Mouse (Mus musculus) midbrain, postnatal 0 days (tissue): ENCODE measurements around the gene C2cd4d. TPM values are rescaled to one million over a fixed set of nuclear protein-coding genes. Genes with fewer than 3 reads are reported as not detected.

Experiments
- ATAC-seq: fragments of 200-750 bp; cut with Nextera tagmentation; 2 replicates; pipeline ENCODE4 v1.8.0; 2017; ENCODE audit warnings: moderate number of reproducible peaks, mild to moderate bottlenecking, moderate TSS enrichment, moderate library complexity; ENCODE audit not compliant: low FRiP score
- DNase-seq: peaks from one replicate; pipeline ENCODE4 v3.0.0-alpha.2; 2015; ENCODE audit warnings: low spot score
- H3K27ac ChIP-seq: fragments of 300-500 bp; sonication (generic); 2 replicates; pipeline ENCODE4 v1.5.1; 2014; ENCODE audit warnings: low read depth, mild to moderate bottlenecking, low read length, mixed read lengths
- H3K27me3 ChIP-seq: fragments of 300-500 bp; sonication (generic); 2 replicates; pipeline ENCODE4 v1.6.1; 2014; ENCODE audit warnings: low read length, control low read depth, mixed read lengths; ENCODE audit not compliant: insufficient read depth
- H3K36me3 ChIP-seq: fragments of 300-500 bp; sonication (generic); 2 replicates; pipeline ENCODE4 v1.6.1; 2014; ENCODE audit warnings: low read length, control low read depth, mixed read lengths; ENCODE audit not compliant: insufficient read depth
- H3K4me1 ChIP-seq: fragments of 300-500 bp; sonication (generic); 2 replicates; pipeline ENCODE4 v1.6.1; 2014; ENCODE audit warnings: mild to moderate bottlenecking, control low read depth, antibody characterized with exemption, low read length, mixed read lengths; ENCODE audit not compliant: insufficient read depth
- H3K4me2 ChIP-seq: fragments of 300-500 bp; sonication (generic); 2 replicates; pipeline ENCODE4 v1.6.1; 2014; ENCODE audit warnings: low read depth, mild to moderate bottlenecking, low read length, mixed read lengths; ENCODE audit not compliant: poor library complexity, severe bottlenecking
- H3K4me3 ChIP-seq: fragments of 300-500 bp; sonication (generic); 2 replicates; pipeline ENCODE4 v1.5.1; 2014; ENCODE audit warnings: low read depth, mild to moderate bottlenecking, low read length, moderate library complexity
- H3K9ac ChIP-seq: fragments of 300-500 bp; sonication (generic); replicated peaks from 2 replicates; pipeline ENCODE4 v1.6.1; 2014; ENCODE audit warnings: mild to moderate bottlenecking, low read length, moderate library complexity, mixed read lengths; ENCODE audit not compliant: poor library complexity, severe bottlenecking
- H3K9me3 ChIP-seq: fragments of 300-500 bp; sonication (generic); 2 replicates; pipeline ENCODE4 v1.6.1; 2016; ENCODE audit warnings: low read length, control low read depth
- CTCF ChIP-seq: IDR thresholded peaks from 2 replicates; pipeline ENCODE4 v1.5.1; 2016; ENCODE audit warnings: antibody characterized with exemption, mild to moderate bottlenecking
- WGBS: fragments of 180-500 bp; shearing (Covaris S2); extraction: QIAGEN DNeasy Blood & Tissue Kit; methylation state at CpG from one replicate; pipeline ENCODE4 v1.1.7; 2014; 5-methylcytosine and 5-hydroxymethylcytosine counted together
- polyA plus RNA-seq: library from polyadenylated mRNA; unstranded; fragments of >200 nt; fragmentation: Nextera tagmentation; extraction: Ambion mirVana; gene quantifications from 2 replicates; pipeline ENCODE4 v1.2.1, GENCODE M21; 2015
- total RNA-seq: library from RNA; depleted of rRNA; stranded (reverse); fragments of >200 nt; gene quantifications from 2 replicates; pipeline ENCODE4 v1.2.3, GENCODE M21; 2014

The C2cd4d gene
- total and polyA plus RNA-seq, 2 experiments from 2014 or later, result 2.2 to 2.8 TPM

- Histone ChIP-seq H3K9ac (no peak overlapping the region), H3K27ac (no peak overlapping the region), H3K4me3 (no peak overlapping the region), H3K9me3 (no peaks in the 10 kb centered on the region), H3K36me3 (no peaks in the 10 kb centered on the region), H3K4me1 (no peaks in the 10 kb centered on the region), H3K4me2 (no peak overlapping the region), H3K27me3 (no peaks in the 10 kb centered on the region)
- DNase-seq (no peak), ATAC-seq (no peak)
- WGBS, result 84% methylated on average over 5 of the region's 5 CpGs
- no peak for TF ChIP-seq CTCF
Measured at GRCm38 (mm10) chr3:94388047-94388446, 25.8 kb downstream of the C2cd4d start.

- no peaks in the 10 kb centered on the region for H3K36me3 ChIP-seq
- H3K9me3 ChIP-seq, result no peaks in the 10 kb centered on the region
- H3K4me3 ChIP-seq, result no peak overlapping the region
- no peak for TF ChIP-seq CTCF
- H3K27ac ChIP-seq, result no peak overlapping the region
- no peak overlapping the region for H3K9ac ChIP-seq
- no peak for ATAC-seq
- H3K4me1 ChIP-seq, result no peaks in the 10 kb centered on the region
- DNase-seq, result no peak
- H3K27me3 ChIP-seq, result no peaks in the 10 kb centered on the region
- WGBS, result 97% methylated on average over 16 of the region's 16 CpGs
- H3K4me2 ChIP-seq, result no peak overlapping the region
Measured at GRCm38 (mm10) chr3:94389420-94389819, 27.2 kb downstream of the C2cd4d start.

GRCm38 (mm10) chr3:94391001-94391400 is 28.8 kb downstream of the C2cd4d start:
- Histone ChIP-seq H3K27ac (no peak overlapping the region), H3K36me3 (no peaks in the 10 kb centered on the region), H3K4me2 (no peak overlapping the region), H3K4me3 (no peak overlapping the region), H3K4me1 (no peaks in the 10 kb centered on the region), H3K9me3 (no peaks in the 10 kb centered on the region), H3K27me3 (no peaks in the 10 kb centered on the region), H3K9ac (no peak overlapping the region)
- TF ChIP-seq CTCF, result no peak
- ATAC-seq (no peak), DNase-seq (peak; percentile 48)
- 76% methylated on average over 5 of the region's 5 CpGs for WGBS

- Histone ChIP-seq H3K4me3 (no peak overlapping the region), H3K36me3 (no peaks in the 10 kb centered on the region), H3K9me3 (no peaks in the 10 kb centered on the region), H3K27me3 (no peaks in the 10 kb centered on the region; the same call in 1 of the 2 replicates), H3K4me1 (no peaks in the 10 kb centered on the region), H3K4me2 (no peak overlapping the region), H3K27ac (no peak overlapping the region), H3K9ac (no peak overlapping the region)
- TF ChIP-seq CTCF, result no peak
- ATAC-seq, result no peak
- no peak for DNase-seq
- 83% methylated on average over 2 of the region's 2 CpGs for WGBS
Measured at GRCm38 (mm10) chr3:94392128-94392527, 29.9 kb downstream of the C2cd4d start.

GRCm38 (mm10) chr3:94393049-94393448 is 30.8 kb downstream of the C2cd4d start:
- no peaks in the 10 kb centered on the region for H3K4me1 ChIP-seq
- WGBS, result 79% methylated on average over 4 of the region's 4 CpGs
- no peak for ATAC-seq

GRCm38 (mm10) chr3:94396336-94396735 is 34.1 kb downstream of the C2cd4d start:
- Histone ChIP-seq H3K36me3 (no peaks in the 10 kb centered on the region), H3K4me1 (no peaks in the 10 kb centered on the region; the same call in 1 of the 2 replicates), H3K4me2 (no peak overlapping the region), H3K27me3 (no peaks in the 10 kb centered on the region; the same call in none of the 2 replicates), H3K27ac (no peak overlapping the region), H3K9ac (no peak overlapping the region), H3K4me3 (no peak overlapping the region), H3K9me3 (no peaks in the 10 kb centered on the region)
- ATAC-seq, result no peak
- TF ChIP-seq CTCF, result no peak
- DNase-seq, result no peak
- WGBS, result 79% methylated on average over 1 of the region's 1 CpGs

More at GRCm38 (mm10) chr3:94393049-94393448, 30.8 kb downstream of the C2cd4d start:
- Histone ChIP-seq H3K4me2 (no peak overlapping the region), H3K9ac (no peak overlapping the region), H3K36me3 (no peaks in the 10 kb centered on the region), H3K9me3 (no peaks in the 10 kb centered on the region), H3K27me3 (no peaks in the 10 kb centered on the region; the same call in 1 of the 2 replicates), H3K27ac (no peak overlapping the region), H3K4me3 (no peak overlapping the region)
- DNase-seq, result peak; percentile 26
- no peak for TF ChIP-seq CTCF
